ENCODE assay signal across 9 mouse cellular contexts in the genomic region with DNA sequence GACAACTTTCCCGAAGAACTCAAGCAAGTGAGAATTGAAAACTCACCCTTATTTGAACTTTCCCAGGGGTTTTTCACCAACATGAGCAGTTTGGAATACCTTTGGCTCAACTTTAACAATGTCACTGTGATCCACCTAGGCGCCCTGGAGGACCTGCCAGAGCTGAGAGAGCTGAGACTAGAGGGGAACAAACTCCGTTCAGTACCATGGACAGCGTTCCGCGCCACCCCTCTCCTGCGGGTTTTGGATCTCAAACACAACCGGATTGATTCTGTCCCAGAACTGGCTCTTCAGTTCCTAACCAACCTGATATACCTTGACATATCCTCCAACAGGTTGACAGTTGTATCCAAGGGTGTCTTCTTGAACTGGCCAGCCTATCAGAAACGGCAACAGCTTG. TPM values are rescaled to one million over a fixed set of nuclear protein-coding genes. Genes with fewer than 3 reads are reported as not detected.
DNase-seq lines count a peak whose midpoint lies in the region; ATAC-seq and TF ChIP-seq lines count a peak whose summit lies in the region.
"Had no signal": no experiment of that assay in that cellular context is flagged by ENCODE, and none has a peak within 500 bp of the region (broad histone marks: within the 10 kb centered on the region; RNA-seq: fewer than 3 reads in every experiment).

No protein-coding gene starts in this region.

- no peaks in the 10 kb centered on the region; the same call in 1 of the 2 replicates for H3K27me3 ChIP-seq in cerebellum, adult 2 months (ENCODE audit: control insufficient read depth, insufficient read depth, low read length)
- H3K27me3 ChIP-seq in forebrain, postnatal 0 days (ENCODE audit: insufficient read depth, low read length): no peaks in the 10 kb centered on the region

- no peak overlapping the region for H3K4me3 ChIP-seq in cerebellum, adult 2 months (replicated peaks; ENCODE audit: insufficient read depth, low read depth, low read length)
- H3K4me3 ChIP-seq in forebrain, postnatal 0 days (ENCODE audit: low read depth, low read length): no peak overlapping the region

- intact Hi-C loops in heart, postnatal 36 days (cut with DNase I): no loop called here

- no peak for ATAC-seq in forebrain, postnatal 0 days

- TF ChIP-seq CTCF in cerebellum, adult 2 months (IDR thresholded peaks at IDR 0.05; ENCODE audit: borderline replicate concordance, insufficient read depth, low read depth, low read length): no peak
- TF ChIP-seq CTCF in forebrain, postnatal 0 days (IDR thresholded peaks at IDR 0.05; ENCODE audit: low read depth): no peak

- no peak overlapping the region for H3K4me2 ChIP-seq in forebrain, postnatal 0 days (ENCODE audit: low read depth)

- H3K4me1 ChIP-seq in cerebellum, adult 2 months (ENCODE audit: control insufficient read depth, insufficient read depth, low read length): no peaks in the 10 kb centered on the region
- H3K4me1 ChIP-seq in forebrain, postnatal 0 days (ENCODE audit: insufficient read depth): no peaks in the 10 kb centered on the region

- no peak overlapping the region for H3K9ac ChIP-seq in forebrain, postnatal 0 days

- no peak for TF ChIP-seq POLR2A in cerebellum, adult 2 months (IDR thresholded peaks at IDR 0.05; ENCODE audit: borderline replicate concordance, insufficient read depth, low read length)

- 19% methylated on average over 9 of the region's 9 CpGs for WGBS in cerebellum, adult 2 months
- WGBS in forebrain, postnatal 0 days: 21% methylated on average over 9 of the region's 9 CpGs

- no peaks in the 10 kb centered on the region for H3K36me3 ChIP-seq in forebrain, postnatal 0 days (ENCODE audit: insufficient read depth)

- H3K27ac ChIP-seq in cerebellum, adult 2 months (ENCODE audit: insufficient read depth, low read length): no peak overlapping the region
- H3K27ac ChIP-seq in forebrain, postnatal 0 days (ENCODE audit: low read depth, low read length): no peak overlapping the region

- no peaks in the 10 kb centered on the region for H3K9me3 ChIP-seq in forebrain, postnatal 0 days (ENCODE audit: low read length)

- peak; percentile 11 to 44 for DNase-seq in cerebellum, postnatal 10 days
- no peak for DNase-seq in cerebellum, adult 2 months
- peak; percentile 30 for DNase-seq in right cerebral cortex, postnatal 14 days
- no peak for DNase-seq in right cerebral cortex, adult 18-20 months
- peak; percentile 22 to 52 for DNase-seq in heart, postnatal 36 days
- peak; percentile 58 for DNase-seq in lung, postnatal 10 days
- DNase-seq in frontal cortex, adult 2 months (ENCODE audit: extremely low spot score in 1 of 2, low spot score in 1 of 2): no peak
- no peak for DNase-seq in forebrain, postnatal 0 days

RNA-seq across cellular contexts. Expression of a gene that starts 0.8 kb away (rescaled TPM):
- not detected in 2 replicates for polyA plus RNA-seq in cerebellum, adult 2 months (2012; rRNA removed)
- not detected for total RNA-seq in heart, postnatal 36 days (2021)
- polyA plus RNA-seq in frontal cortex, adult 2 months (2012; rRNA removed): not detected in 2 replicates
- total RNA-seq in forebrain, postnatal 0 days (2014; rRNA removed): not detected in 2 replicates
- polyA plus RNA-seq in forebrain, postnatal 0 days (2015; fragmentation: Nextera tagmentation; extraction: Ambion mirVana): not detected in 2 replicates

RNA-seq across cellular contexts. Expression of a gene that starts 13.9 kb away (rescaled TPM):
- polyA plus RNA-seq in cerebellum, adult 2 months (2012; rRNA removed): not detected in 2 replicates
- not detected for total RNA-seq in heart, postnatal 36 days (2021)
- not detected in 2 replicates for polyA plus RNA-seq in frontal cortex, adult 2 months (2012; rRNA removed)
- not detected in 2 replicates for total RNA-seq in forebrain, postnatal 0 days (2014; rRNA removed)
- polyA plus RNA-seq in forebrain, postnatal 0 days (2015; fragmentation: Nextera tagmentation; extraction: Ambion mirVana): not detected in 2 replicates
- polyA plus RNA-seq: C2C12 had no signal

RNA-seq across cellular contexts. Expression of a gene that starts 19.8 kb away (rescaled TPM):
- not detected in 2 replicates for polyA plus RNA-seq in cerebellum, adult 2 months (2012; rRNA removed)
- not detected for total RNA-seq in heart, postnatal 36 days (2021)
- polyA plus RNA-seq in frontal cortex, adult 2 months (2012; rRNA removed): 0.02 and 0.36 TPM in 2 replicates
- total RNA-seq in forebrain, postnatal 0 days (2014; rRNA removed): 0.10 TPM in 1 of 2 replicates, not detected in the other
- polyA plus RNA-seq in forebrain, postnatal 0 days (2015; fragmentation: Nextera tagmentation; extraction: Ambion mirVana): 0.35 TPM in 1 of 2 replicates, not detected in the other
- polyA plus RNA-seq: C2C12 had no signal

RNA-seq across cellular contexts. Expression of a gene that starts 29.6 kb away (rescaled TPM):
- polyA plus RNA-seq in cerebellum, adult 2 months (2012; rRNA removed): 1.0 and 1.1 TPM in 2 replicates
- total RNA-seq in heart, postnatal 36 days (2021): not detected
- 112 and 126 TPM in 2 replicates for polyA plus RNA-seq in frontal cortex, adult 2 months (2012; rRNA removed)
- total RNA-seq in forebrain, postnatal 0 days (2014; rRNA removed): 12.5 and 16.3 TPM in 2 replicates
- 10.1 and 14.4 TPM in 2 replicates for polyA plus RNA-seq in forebrain, postnatal 0 days (2015; fragmentation: Nextera tagmentation; extraction: Ambion mirVana)

RNA-seq across cellular contexts. Expression of a gene that starts 45.3 kb away (rescaled TPM):
- 0.41 and 0.56 TPM in 2 replicates for polyA plus RNA-seq in cerebellum, adult 2 months (2012; rRNA removed)
- not detected for total RNA-seq in heart, postnatal 36 days (2021)
- 2.9 and 4.0 TPM in 2 replicates for polyA plus RNA-seq in frontal cortex, adult 2 months (2012; rRNA removed)
- total RNA-seq in forebrain, postnatal 0 days (2014; rRNA removed): 1.2 TPM in 1 of 2 replicates, not detected in the other
- 0.28 and 1.4 TPM in 2 replicates for polyA plus RNA-seq in forebrain, postnatal 0 days (2015; fragmentation: Nextera tagmentation; extraction: Ambion mirVana)

Comparison
In these comparisons a context has a peak if more than half of its experiments do, and no peak if none do; other contexts are left out.
1. DNase-seq: peak in cerebellum, postnatal 10 days (2 of 2), right cerebral cortex, postnatal 14 days (single experiment), heart, postnatal 36 days (2 of 2) and lung, postnatal 10 days (single experiment); none in cerebellum, adult 2 months (0 of 2), right cerebral cortex, adult 18-20 months (single experiment), frontal cortex, adult 2 months (0 of 2) and forebrain, postnatal 0 days (single experiment).